Mouse (Mus musculus): ENCODE measurements around the gene Lmntd1. TPM values are rescaled to one million over a fixed set of nuclear protein-coding genes. Genes with fewer than 3 reads are reported as not detected.

Gene Lmntd1
- polyA plus RNA-seq, 2 experiments = 0.79 to 0.88 TPM

GRCm38 (mm10) chr6:145431747-145432146, 182.4 kb downstream of the Lmntd1 start:
- WGBS = 26% methylated on average over 14 of the region's 14 CpGs
- Histone ChIP-seq H3K27ac (replicated peaks; ENCODE audit: low read depth, low read length) (peak overlapping the region; percentile 77), H3K9me3 (ENCODE audit: control insufficient read depth, low read length) (no peaks in the 10 kb centered on the region), H3K4me3 (replicated peaks; ENCODE audit: low read length) (no peak overlapping the region), H3K9ac (ENCODE audit: low read depth, low read length, severe bottlenecking) (no peak overlapping the region), H3K4me1 (ENCODE audit: control insufficient read depth, insufficient read depth, low read length) (peaks cover 38% of the 10 kb centered on the region), H3K4me2 (replicated peaks; ENCODE audit: low read depth, low read length, severe bottlenecking) (peak overlapping the region; percentile 36), H3K27me3 (ENCODE audit: control insufficient read depth, insufficient read depth, low read length) (no peaks in the 10 kb centered on the region), H3K36me3 (ENCODE audit: control insufficient read depth, insufficient read depth, low read length) (no peaks in the 10 kb centered on the region)
- DNase-seq (ENCODE audit: low spot score) = peak; percentile 58
- no peak for TF ChIP-seq POLR2A (IDR thresholded peaks at IDR 0.05; ENCODE audit: borderline replicate concordance, extremely low read depth, insufficient read depth, insufficient read length)
- ATAC-seq (ENCODE audit: low FRiP score, low read depth) = no peak

GRCm38 (mm10) chr6:145427411-145427810, 186.7 kb downstream of the Lmntd1 start:
- no peak for TF ChIP-seq POLR2A (IDR thresholded peaks at IDR 0.05; ENCODE audit: borderline replicate concordance, extremely low read depth, insufficient read depth, insufficient read length)
- Histone ChIP-seq H3K36me3 (ENCODE audit: control insufficient read depth, insufficient read depth, low read length) (no peaks in the 10 kb centered on the region), H3K27ac (replicated peaks; ENCODE audit: low read depth, low read length) (no peak overlapping the region), H3K9ac (ENCODE audit: low read depth, low read length, severe bottlenecking) (no peak overlapping the region), H3K4me2 (replicated peaks; ENCODE audit: low read depth, low read length, severe bottlenecking) (no peak overlapping the region), H3K27me3 (ENCODE audit: control insufficient read depth, insufficient read depth, low read length) (no peaks in the 10 kb centered on the region), H3K9me3 (ENCODE audit: control insufficient read depth, low read length) (no peaks in the 10 kb centered on the region), H3K4me3 (replicated peaks; ENCODE audit: low read length) (no peak overlapping the region), H3K4me1 (ENCODE audit: control insufficient read depth, insufficient read depth, low read length) (peaks cover 14% of the 10 kb centered on the region)
- ATAC-seq (ENCODE audit: low FRiP score, low read depth) (no peak), DNase-seq (ENCODE audit: low spot score) (no peak)
- WGBS = 70% methylated on average over 15 of the region's 15 CpGs

DNA sequence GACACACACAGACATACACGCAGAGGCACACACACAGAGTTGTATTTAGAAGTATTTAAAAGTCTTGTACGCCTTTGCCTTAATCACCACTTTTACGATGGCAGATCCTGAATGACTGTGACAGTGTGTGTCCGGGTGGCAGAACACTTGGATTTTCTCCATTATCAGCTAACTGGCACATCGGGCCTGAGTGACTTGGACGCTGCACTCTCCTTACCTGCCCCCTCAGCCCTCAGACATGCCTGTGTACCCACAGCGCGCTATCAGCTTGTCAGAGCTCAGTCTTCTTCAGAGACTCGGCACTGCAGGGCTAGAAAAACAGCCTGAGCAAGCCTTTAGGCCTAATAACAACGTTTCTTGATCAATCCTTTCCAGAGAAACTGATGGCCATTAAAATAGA, 187.6 kb downstream of the Lmntd1 start:
- H3K36me3 ChIP-seq (ENCODE audit: control insufficient read depth, insufficient read depth, low read length) = no peaks in the 10 kb centered on the region
- peaks cover 6% of the 10 kb centered on the region; the same call in 1 of the 2 replicates for H3K4me1 ChIP-seq (ENCODE audit: control insufficient read depth, insufficient read depth, low read length)
- ATAC-seq (ENCODE audit: low FRiP score, low read depth) = no peak
- DNase-seq (ENCODE audit: low spot score) = no peak
- TF ChIP-seq POLR2A (IDR thresholded peaks at IDR 0.05; ENCODE audit: borderline replicate concordance, extremely low read depth, insufficient read depth, insufficient read length) = no peak
- H3K4me2 ChIP-seq (replicated peaks; ENCODE audit: low read depth, low read length, severe bottlenecking) = no peak overlapping the region
- no peak overlapping the region for H3K9ac ChIP-seq (ENCODE audit: low read depth, low read length, severe bottlenecking)
- no peak overlapping the region for H3K4me3 ChIP-seq (replicated peaks; ENCODE audit: low read length)
- 66% methylated on average over 10 of the region's 10 CpGs for WGBS
- no peak overlapping the region for H3K27ac ChIP-seq (replicated peaks; ENCODE audit: low read depth, low read length)
- no peaks in the 10 kb centered on the region for H3K9me3 ChIP-seq (ENCODE audit: control insufficient read depth, low read length)
- no peaks in the 10 kb centered on the region for H3K27me3 ChIP-seq (ENCODE audit: control insufficient read depth, insufficient read depth, low read length)

GRCm38 (mm10) chr6:145424156-145424555, 190.0 kb downstream of the Lmntd1 start:
- no peak for DNase-seq (ENCODE audit: low spot score)
- H3K4me1 ChIP-seq (ENCODE audit: control insufficient read depth, insufficient read depth, low read length) = 0 out of 2 replicates have a peak, but pooled peaks cover 2% of the 10 kb centered on the region
- TF ChIP-seq POLR2A (IDR thresholded peaks at IDR 0.05; ENCODE audit: borderline replicate concordance, extremely low read depth, insufficient read depth, insufficient read length) = no peak
- no peaks in the 10 kb centered on the region for H3K36me3 ChIP-seq (ENCODE audit: control insufficient read depth, insufficient read depth, low read length)
- H3K4me2 ChIP-seq (replicated peaks; ENCODE audit: low read depth, low read length, severe bottlenecking) = no peak overlapping the region
- H3K9me3 ChIP-seq (ENCODE audit: control insufficient read depth, low read length) = no peaks in the 10 kb centered on the region
- no peak overlapping the region for H3K9ac ChIP-seq (ENCODE audit: low read depth, low read length, severe bottlenecking)
- no peak overlapping the region for H3K27ac ChIP-seq (replicated peaks; ENCODE audit: low read depth, low read length)
- H3K4me3 ChIP-seq (replicated peaks; ENCODE audit: low read length) = no peak overlapping the region
- H3K27me3 ChIP-seq (ENCODE audit: control insufficient read depth, insufficient read depth, low read length) = no peaks in the 10 kb centered on the region
- ATAC-seq (ENCODE audit: low FRiP score, low read depth) = no peak
- WGBS = 79% methylated on average over 1 of the region's 1 CpGs

GRCm38 (mm10) chr6:145423484-145423883, 190.6 kb downstream of the Lmntd1 start:
- Histone ChIP-seq H3K4me1 (ENCODE audit: control insufficient read depth, insufficient read depth, low read length) (0 out of 2 replicates have a peak, but pooled peaks cover 2% of the 10 kb centered on the region), H3K36me3 (ENCODE audit: control insufficient read depth, insufficient read depth, low read length) (no peaks in the 10 kb centered on the region), H3K4me2 (replicated peaks; ENCODE audit: low read depth, low read length, severe bottlenecking) (no peak overlapping the region), H3K27ac (replicated peaks; ENCODE audit: low read depth, low read length) (no peak overlapping the region), H3K9me3 (ENCODE audit: control insufficient read depth, low read length) (no peaks in the 10 kb centered on the region), H3K4me3 (replicated peaks; ENCODE audit: low read length) (no peak overlapping the region), H3K27me3 (ENCODE audit: control insufficient read depth, insufficient read depth, low read length) (no peaks in the 10 kb centered on the region), H3K9ac (ENCODE audit: low read depth, low read length, severe bottlenecking) (no peak overlapping the region)
- WGBS = 68% methylated on average over 12 of the region's 12 CpGs
- TF ChIP-seq POLR2A (IDR thresholded peaks at IDR 0.05; ENCODE audit: borderline replicate concordance, extremely low read depth, insufficient read depth, insufficient read length) = no peak
- ATAC-seq (ENCODE audit: low FRiP score, low read depth) (no peak), DNase-seq (ENCODE audit: low spot score) (no peak)

- H3K36me3 ChIP-seq (ENCODE audit: control insufficient read depth, insufficient read depth, low read length) = no peaks in the 10 kb centered on the region
- H3K9ac ChIP-seq (ENCODE audit: low read depth, low read length, severe bottlenecking) = no peak overlapping the region
- H3K4me3 ChIP-seq (replicated peaks; ENCODE audit: low read length) = no peak overlapping the region
- no peaks in the 10 kb centered on the region for H3K27me3 ChIP-seq (ENCODE audit: control insufficient read depth, insufficient read depth, low read length)
- 89% methylated on average over 9 of the region's 9 CpGs for WGBS
- H3K4me2 ChIP-seq (replicated peaks; ENCODE audit: low read depth, low read length, severe bottlenecking) = no peak overlapping the region
- H3K4me1 ChIP-seq (ENCODE audit: control insufficient read depth, insufficient read depth, low read length) = 0 out of 2 replicates have a peak, but pooled peaks cover 2% of the 10 kb centered on the region
- H3K9me3 ChIP-seq (ENCODE audit: control insufficient read depth, low read length) = no peaks in the 10 kb centered on the region
- no peak overlapping the region for H3K27ac ChIP-seq (replicated peaks; ENCODE audit: low read depth, low read length)
- ATAC-seq (ENCODE audit: low FRiP score, low read depth) (no peak), DNase-seq (ENCODE audit: low spot score) (no peak)
- TF ChIP-seq POLR2A (IDR thresholded peaks at IDR 0.05; ENCODE audit: borderline replicate concordance, extremely low read depth, insufficient read depth, insufficient read length) = no peak
Observed at GRCm38 (mm10) chr6:145421666-145422065, 192.5 kb downstream of the Lmntd1 start.
